Mouse (Mus musculus) embryonic facial prominence, embryonic 10.5 days (tissue): ENCODE measurements at regions not wholly inside any gene's neighbourhood (a gene's known extent, or its start where the extent isn't known, plus 50 kb on each side); places are given as distances from the start of the nearest gene placed in this dataset.

Source experiments
- DNase-seq: peaks from one replicate; pipeline ENCODE4 v3.0.0-alpha.2; 2017; ENCODE audit warnings: low spot score
- H3K27ac ChIP-seq: fragments of 300-500 bp; sonication (generic); replicated peaks from 2 replicates; pipeline ENCODE4 v1.5.1; 2016; ENCODE audit warnings: mild to moderate bottlenecking
- H3K27me3 ChIP-seq: fragments of 300-500 bp; sonication (generic); replicated peaks from 2 replicates; pipeline ENCODE4 v1.6.1; 2016; ENCODE audit warnings: low read depth, mild to moderate bottlenecking; ENCODE audit not compliant: poor library complexity, severe bottlenecking
- H3K36me3 ChIP-seq: fragments of 300-500 bp; sonication (generic); replicated peaks from 2 replicates; pipeline ENCODE4 v1.6.1; 2016; ENCODE audit warnings: mild to moderate bottlenecking, moderate library complexity
- H3K4me1 ChIP-seq: fragments of 300-500 bp; sonication (generic); 2 replicates; pipeline ENCODE4 v1.6.1; 2016
- H3K4me3 ChIP-seq: fragments of 300-500 bp; sonication (generic); 2 replicates; pipeline ENCODE4 v1.5.1; 2016; ENCODE audit warnings: mild to moderate bottlenecking, moderate library complexity
- H3K9me3 ChIP-seq: fragments of 300-500 bp; sonication (generic); 2 replicates; pipeline ENCODE4 v1.6.1; 2016; ENCODE audit warnings: mild to moderate bottlenecking
- WGBS: fragments of 180-500 bp; shearing (Covaris S2); methylation state at CpG from one replicate; pipeline ENCODE4 v1.1.7; 2016; 5-methylcytosine and 5-hydroxymethylcytosine counted together

- 80% methylated on average over 3 of the region's 3 CpGs for WGBS
Observed at GRCm38 (mm10) chr13:113500373-113500990, 117.9 kb downstream of the Snx18 start.

GRCm38 (mm10) chr13:113499079-113499710 is 119.2 kb downstream of the Snx18 start:
- H3K27ac ChIP-seq = no peak overlapping the region
- 89% methylated on average over 6 of the region's 6 CpGs for WGBS
- H3K4me1 ChIP-seq = no peaks in the 10 kb centered on the region
- H3K27me3 ChIP-seq = no peaks in the 10 kb centered on the region
- H3K36me3 ChIP-seq = no peaks in the 10 kb centered on the region
- no peaks in the 10 kb centered on the region for H3K9me3 ChIP-seq
- no peak for DNase-seq
- no peak overlapping the region for H3K4me3 ChIP-seq

More at GRCm38 (mm10) chr13:113500373-113500990, 117.9 kb downstream of the Snx18 start:
- H3K36me3 ChIP-seq = no peaks in the 10 kb centered on the region
- no peak overlapping the region for H3K4me3 ChIP-seq
- DNase-seq = no peak
- 0 out of 2 replicates have a peak, but pooled peaks cover 2% of the 10 kb centered on the region for H3K4me1 ChIP-seq
- H3K27me3 ChIP-seq = no peaks in the 10 kb centered on the region
- no peaks in the 10 kb centered on the region for H3K9me3 ChIP-seq
- H3K27ac ChIP-seq = no peak overlapping the region

GRCm38 (mm10) chr13:113495595-113496285 is 122.6 kb downstream of the Snx18 start:
- no peak for DNase-seq
- no peaks in the 10 kb centered on the region for H3K4me1 ChIP-seq
- 77% methylated on average over 5 of the region's 5 CpGs for WGBS
- no peaks in the 10 kb centered on the region for H3K27me3 ChIP-seq
- no peaks in the 10 kb centered on the region for H3K36me3 ChIP-seq
- no peak overlapping the region for H3K27ac ChIP-seq
- no peak overlapping the region for H3K4me3 ChIP-seq
- H3K9me3 ChIP-seq = no peaks in the 10 kb centered on the region

- DNase-seq = no peak
- no peaks in the 10 kb centered on the region for H3K27me3 ChIP-seq
- H3K27ac ChIP-seq = no peak overlapping the region
- H3K4me1 ChIP-seq = no peaks in the 10 kb centered on the region
- H3K9me3 ChIP-seq = no peaks in the 10 kb centered on the region
- H3K4me3 ChIP-seq = no peak overlapping the region
- 93% methylated on average over 3 of the region's 3 CpGs for WGBS
- H3K36me3 ChIP-seq = no peaks in the 10 kb centered on the region
Observed at GRCm38 (mm10) chr13:113495136-113495535, 123.2 kb downstream of the Snx18 start.

GRCm38 (mm10) chr13:113494688-113495087 is 123.7 kb downstream of the Snx18 start:
- WGBS = 91% methylated on average over 5 of the region's 5 CpGs
- H3K36me3 ChIP-seq = no peaks in the 10 kb centered on the region
- no peaks in the 10 kb centered on the region for H3K4me1 ChIP-seq
- DNase-seq = no peak
- H3K27ac ChIP-seq = no peak overlapping the region
- H3K4me3 ChIP-seq = no peak overlapping the region
- no peaks in the 10 kb centered on the region for H3K27me3 ChIP-seq
- no peaks in the 10 kb centered on the region for H3K9me3 ChIP-seq

GRCm38 (mm10) chr13:113489951-113490822 is 128.2 kb downstream of the Snx18 start:
- Histone ChIP-seq H3K4me3 (no peak overlapping the region), H3K27ac (no peak overlapping the region), H3K27me3 (no peaks in the 10 kb centered on the region), H3K36me3 (no peaks in the 10 kb centered on the region), H3K4me1 (no peaks in the 10 kb centered on the region), H3K9me3 (no peaks in the 10 kb centered on the region)
- no peak for DNase-seq
- WGBS = 87% methylated on average over 6 of the region's 6 CpGs

- Histone ChIP-seq H3K4me3 (no peak overlapping the region), H3K27ac (no peak overlapping the region), H3K27me3 (no peaks in the 10 kb centered on the region), H3K4me1 (peaks cover 6% of the 10 kb centered on the region; the same call in 1 of the 2 replicates), H3K36me3 (no peaks in the 10 kb centered on the region), H3K9me3 (no peaks in the 10 kb centered on the region)
- WGBS = 70% methylated on average over 6 of the region's 6 CpGs
- DNase-seq = no peak
Observed at GRCm38 (mm10) chr13:113486368-113486955, 131.9 kb downstream of the Snx18 start.

GRCm38 (mm10) chr13:113485511-113485910 is 132.9 kb downstream of the Snx18 start:
- Histone ChIP-seq H3K27ac (no peak overlapping the region), H3K36me3 (no peaks in the 10 kb centered on the region), H3K9me3 (no peaks in the 10 kb centered on the region), H3K4me1 (peaks cover 6% of the 10 kb centered on the region; the same call in 1 of the 2 replicates), H3K27me3 (no peaks in the 10 kb centered on the region), H3K4me3 (no peak overlapping the region)
- WGBS = 90% methylated on average over 7 of the region's 7 CpGs
- no peak for DNase-seq

- DNase-seq = no peak
- Histone ChIP-seq H3K27me3 (no peaks in the 10 kb centered on the region), H3K4me1 (peaks cover 6% of the 10 kb centered on the region; the same call in 1 of the 2 replicates), H3K27ac (no peak overlapping the region), H3K4me3 (no peak overlapping the region), H3K36me3 (no peaks in the 10 kb centered on the region), H3K9me3 (no peaks in the 10 kb centered on the region)
- 68% methylated on average over 10 of the region's 10 CpGs for WGBS
Observed at GRCm38 (mm10) chr13:113484159-113484762, 134.1 kb downstream of the Snx18 start.

- WGBS = 81% methylated on average over 1 of the region's 1 CpGs
- peaks cover 6% of the 10 kb centered on the region; the same call in 1 of the 2 replicates for H3K4me1 ChIP-seq
- no peak overlapping the region; the same call in 1 of the 2 replicates for H3K27ac ChIP-seq
- DNase-seq = no peak
- no peak overlapping the region for H3K4me3 ChIP-seq
- no peaks in the 10 kb centered on the region for H3K36me3 ChIP-seq
- no peaks in the 10 kb centered on the region for H3K9me3 ChIP-seq
- H3K27me3 ChIP-seq = no peaks in the 10 kb centered on the region
Observed at GRCm38 (mm10) chr13:113482911-113483310, 135.5 kb downstream of the Snx18 start.

GRCm38 (mm10) chr13:113477901-113478510 is 140.4 kb downstream of the Snx18 start:
- no peak for DNase-seq
- no peak overlapping the region for H3K27ac ChIP-seq
- no peak overlapping the region for H3K4me3 ChIP-seq
- no peaks in the 10 kb centered on the region for H3K9me3 ChIP-seq
- no peaks in the 10 kb centered on the region for H3K36me3 ChIP-seq
- H3K27me3 ChIP-seq = no peaks in the 10 kb centered on the region
- WGBS = 73% methylated on average over 5 of the region's 5 CpGs
- H3K4me1 ChIP-seq = no peaks in the 10 kb centered on the region
